17 mouse cellular contexts compared by ENCODE assay signal in genomic region chr13:112025586-112025950, GRCm38 (mm10).
DNase-seq lines count a peak whose midpoint lies in the region; ATAC-seq and TF ChIP-seq lines count a peak whose summit lies in the region.
"Had no signal": no experiment of that assay in that cellular context is flagged by ENCODE, and none has a peak within 500 bp of the region (broad histone marks: within the 10 kb centered on the region; RNA-seq: fewer than 3 reads in every experiment).

No protein-coding gene starts in this region.

- H3K27me3 ChIP-seq in heart, embryonic 12.5 days (replicated peaks), result no peaks in the 10 kb centered on the region
- no peaks in the 10 kb centered on the region for H3K27me3 ChIP-seq in lung, embryonic 14.5 days (ENCODE audit: insufficient read depth, low read length)
- peaks cover 24% of the 10 kb centered on the region for H3K27me3 ChIP-seq in liver, embryonic 15.5 days
- H3K27me3 ChIP-seq in stomach, postnatal 0 days (ENCODE audit: control insufficient read depth, insufficient read depth, low read length), result no peaks in the 10 kb centered on the region
- H3K27me3 ChIP-seq: embryonic facial prominence, embryonic 13.5 days; megakaryocyte, embryonic 14.5 days had no signal

- DNase-seq in heart, adult 11 months, result peak; percentile 94
- DNase-seq in lung, embryonic 14.5 days, result peak; percentile 68
- no peak for DNase-seq in lung, postnatal 25 days (ENCODE audit: low spot score)
- DNase-seq in stomach, postnatal 0 days (ENCODE audit: low spot score), result no peak
- DNase-seq in left cerebral cortex, postnatal 14 days (ENCODE audit: low spot score in 2 of 2), result no peak
- DNase-seq in spleen, postnatal 36 days (ENCODE audit: low spot score in 2 of 2), result no peak
- DNase-seq: cerebellum, adult 11 months; kidney, postnatal 14 days; layer of hippocampus, postnatal 36 days; spleen, adult 18-20 months; thymus, adult 18-20 months had no signal

- no peak overlapping the region for H3K4me2 ChIP-seq in heart, embryonic 12.5 days
- H3K4me2 ChIP-seq in lung, embryonic 14.5 days, result no peak overlapping the region
- no peak overlapping the region for H3K4me2 ChIP-seq in liver, embryonic 15.5 days
- H3K4me2 ChIP-seq in stomach, postnatal 0 days (replicated peaks; ENCODE audit: low read depth), result no peak overlapping the region
- H3K4me2 ChIP-seq: embryonic facial prominence, embryonic 13.5 days had no signal

- no peaks in the 10 kb centered on the region for H3K36me3 ChIP-seq in heart, embryonic 12.5 days
- H3K36me3 ChIP-seq in lung, embryonic 14.5 days (ENCODE audit: insufficient read depth), result no peaks in the 10 kb centered on the region
- no peaks in the 10 kb centered on the region for H3K36me3 ChIP-seq in liver, embryonic 15.5 days (replicated peaks)
- no peaks in the 10 kb centered on the region for H3K36me3 ChIP-seq in stomach, postnatal 0 days (ENCODE audit: control insufficient read depth, insufficient read depth, low read length)
- H3K36me3 ChIP-seq: embryonic facial prominence, embryonic 13.5 days; forebrain, embryonic 10.5 days had no signal

- H3K4me3 ChIP-seq in heart, embryonic 12.5 days, result no peak overlapping the region
- H3K4me3 ChIP-seq in lung, embryonic 14.5 days (ENCODE audit: low read depth, low read length), result no peak overlapping the region
- no peak overlapping the region for H3K4me3 ChIP-seq in liver, embryonic 15.5 days (replicated peaks)
- no peak overlapping the region for H3K4me3 ChIP-seq in stomach, postnatal 0 days (ENCODE audit: low read depth, low read length)
- H3K4me3 ChIP-seq: embryonic facial prominence, embryonic 13.5 days; forebrain, embryonic 10.5 days; megakaryocyte, embryonic 14.5 days had no signal

- intact Hi-C loops in left cerebral cortex, postnatal 14 days (cut with DNase I), result no loop called here

- no peak overlapping the region for H3K27ac ChIP-seq in heart, embryonic 12.5 days (ENCODE audit: poor library complexity, severe bottlenecking)
- peak overlapping the region; percentile 9 for H3K27ac ChIP-seq in lung, embryonic 14.5 days (ENCODE audit: low read depth)
- H3K27ac ChIP-seq in liver, embryonic 15.5 days (replicated peaks), result peak overlapping the region; percentile 69; the same call in 1 of the 2 replicates
- 0 out of 2 replicates have a peak overlapping the region, but pooled peaks have one; percentile 18 for H3K27ac ChIP-seq in stomach, postnatal 0 days (replicated peaks)
- H3K27ac ChIP-seq: embryonic facial prominence, embryonic 13.5 days; forebrain, embryonic 10.5 days; hindbrain, postnatal 0 days had no signal

- no peaks in the 10 kb centered on the region for H3K9me3 ChIP-seq in heart, embryonic 12.5 days (replicated peaks)
- H3K9me3 ChIP-seq in lung, embryonic 14.5 days (ENCODE audit: low read depth, low read length), result no peaks in the 10 kb centered on the region
- no peaks in the 10 kb centered on the region for H3K9me3 ChIP-seq in liver, embryonic 15.5 days (replicated peaks)
- no peaks in the 10 kb centered on the region for H3K9me3 ChIP-seq in stomach, postnatal 0 days (ENCODE audit: control insufficient read depth, low read length)
- H3K9me3 ChIP-seq: embryonic facial prominence, embryonic 13.5 days; forebrain, embryonic 10.5 days; megakaryocyte, embryonic 14.5 days had no signal

- no peak overlapping the region for H3K9ac ChIP-seq in heart, embryonic 12.5 days
- H3K9ac ChIP-seq in lung, embryonic 14.5 days, result no peak overlapping the region
- no peak overlapping the region for H3K9ac ChIP-seq in liver, embryonic 15.5 days
- no peak overlapping the region for H3K9ac ChIP-seq in stomach, postnatal 0 days (ENCODE audit: low read length)
- H3K9ac ChIP-seq: embryonic facial prominence, embryonic 13.5 days had no signal

- no peak for TF ChIP-seq EP300 in stomach, postnatal 0 days (optimal IDR thresholded peaks at IDR 0.05)

- H3K4me1 ChIP-seq in heart, embryonic 12.5 days (replicated peaks), result peaks cover 7% of the 10 kb centered on the region; the same call in 1 of the 2 replicates
- peaks cover 17% of the 10 kb centered on the region for H3K4me1 ChIP-seq in lung, embryonic 14.5 days (ENCODE audit: insufficient read depth)
- H3K4me1 ChIP-seq in liver, embryonic 15.5 days (replicated peaks), result peaks cover 34% of the 10 kb centered on the region
- no peaks in the 10 kb centered on the region for H3K4me1 ChIP-seq in stomach, postnatal 0 days (replicated peaks; ENCODE audit: control insufficient read depth, insufficient read depth)
- H3K4me1 ChIP-seq: megakaryocyte, embryonic 14.5 days had no signal

- no peak for TF ChIP-seq CTCF in lung, embryonic 14.5 days (IDR thresholded peaks at IDR 0.05; ENCODE audit: low read depth)
- TF ChIP-seq CTCF in stomach, postnatal 0 days (IDR thresholded peaks at IDR 0.05; ENCODE audit: low read depth), result no peak

- 77% methylated on average over 5 of the region's 5 CpGs for WGBS in heart, embryonic 12.5 days
- 48% methylated on average over 5 of the region's 5 CpGs for WGBS in lung, embryonic 14.5 days
- WGBS in liver, embryonic 15.5 days (ENCODE audit: insufficient replicate concordance), result 86% methylated on average over 5 of the region's 5 CpGs
- 53% methylated on average over 5 of the region's 5 CpGs for WGBS in stomach, postnatal 0 days

- ATAC-seq in heart, embryonic 12.5 days (ENCODE audit: insufficient number of reproducible peaks, low FRiP score), result no peak
- ATAC-seq in lung, embryonic 14.5 days (ENCODE audit: insufficient read depth), result no peak
- ATAC-seq in liver, embryonic 15.5 days (ENCODE audit: insufficient read depth), result no peak
- no peak for ATAC-seq in stomach, postnatal 0 days (ENCODE audit: low FRiP score, low TSS enrichment)
- ATAC-seq: hindbrain, postnatal 0 days had no signal

Comparison
In these comparisons a context has a peak if more than half of its experiments do, and no peak if none do; other contexts are left out.
1. DNase-seq: peak in heart, adult 11 months (single experiment) and lung, embryonic 14.5 days (single experiment); none in lung, postnatal 25 days (single experiment), stomach, postnatal 0 days (single experiment), left cerebral cortex, postnatal 14 days (0 of 2) and spleen, postnatal 36 days (0 of 2).